In the genomic region with DNA sequence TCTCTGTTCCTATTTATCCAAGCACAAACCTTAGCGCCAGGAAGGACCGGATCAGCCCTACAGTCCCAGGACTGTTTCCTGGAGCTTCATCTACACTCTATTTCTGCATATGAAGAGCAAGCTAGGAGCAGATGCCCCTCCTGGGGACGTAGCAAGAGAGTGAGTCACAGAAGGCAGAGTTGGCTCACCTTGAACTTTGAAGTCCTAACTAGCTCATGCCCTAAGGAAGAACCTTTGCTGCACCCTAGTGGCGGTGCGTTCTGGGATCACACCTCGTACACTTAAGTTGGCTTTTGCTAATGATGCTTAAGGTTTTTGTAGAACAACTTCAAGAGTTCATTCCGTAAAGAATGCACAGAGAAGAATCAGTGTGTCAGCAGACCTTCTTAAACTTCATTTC, we compare ENCODE assay signal across 9 mouse cellular contexts. TPM values are rescaled to one million over a fixed set of nuclear protein-coding genes. Genes with fewer than 3 reads are reported as not detected.
DNase-seq lines count a peak whose midpoint lies in the region; ATAC-seq lines count a peak whose summit lies in the region.
"Had no signal": no experiment of that assay in that cellular context is flagged by ENCODE, and none has a peak within 500 bp of the region (broad histone marks: within the 10 kb centered on the region; RNA-seq: fewer than 3 reads in every experiment).

No protein-coding gene starts in this region.

- H3K4me1 ChIP-seq in heart, embryonic 12.5 days (replicated peaks), result no peaks in the 10 kb centered on the region

- H3K9me3 ChIP-seq in heart, embryonic 12.5 days (replicated peaks), result no peaks in the 10 kb centered on the region
- H3K9me3 ChIP-seq: limb, embryonic 15.5 days had no signal

- DNase-seq in heart, adult 11 months, result peak; percentile 86
- DNase-seq in 3134 (ENCODE audit: extremely low read depth, insufficient read length, low spot score) (peak; percentile 31), MEL-GATA-1-ER (ENCODE audit: extremely low read depth, low read depth) (peak; percentile 25)
- peak; percentile 36 for DNase-seq in embryo, embryonic 11.5 days (ENCODE audit: low read depth, low spot score)
- peak; percentile 43 for DNase-seq in large intestine, adult 2 months (ENCODE audit: low read depth, low spot score)
- DNase-seq in right cerebral cortex, adult 2 months (ENCODE audit: low spot score in 2 of 2), result peak; percentile 36 to 43
- DNase-seq in cerebellum, adult 9-10 months, result no peak

- ATAC-seq in heart, embryonic 12.5 days (ENCODE audit: insufficient number of reproducible peaks, low FRiP score), result no peak

- H3K4me3 ChIP-seq in heart, embryonic 12.5 days, result no peak overlapping the region
- H3K4me3 ChIP-seq: limb, embryonic 15.5 days had no signal

- WGBS in heart, embryonic 12.5 days, result 19% methylated on average over 7 of the region's 7 CpGs
- 19% methylated on average over 7 of the region's 7 CpGs for WGBS in large intestine, adult 2 months

- H3K36me3 ChIP-seq in heart, embryonic 12.5 days, result no peaks in the 10 kb centered on the region
- H3K36me3 ChIP-seq: limb, embryonic 15.5 days had no signal

- H3K4me2 ChIP-seq in heart, embryonic 12.5 days, result no peak overlapping the region
- H3K4me2 ChIP-seq: limb, embryonic 15.5 days had no signal

- H3K27me3 ChIP-seq in heart, embryonic 12.5 days (replicated peaks), result no peaks in the 10 kb centered on the region
- H3K27me3 ChIP-seq: limb, embryonic 15.5 days had no signal

- no peak overlapping the region for H3K9ac ChIP-seq in heart, embryonic 12.5 days
- H3K9ac ChIP-seq: limb, embryonic 15.5 days had no signal

- H3K27ac ChIP-seq in heart, embryonic 12.5 days (ENCODE audit: poor library complexity, severe bottlenecking), result no peak overlapping the region
- H3K27ac ChIP-seq: limb, embryonic 15.5 days had no signal

RNA-seq across cellular contexts. Expression of gene Atic, which starts 25.3 kb away (rescaled TPM):
- polyA plus RNA-seq in heart, embryonic 12.5 days (2016; fragmentation: Nextera tagmentation; extraction: Ambion mirVana), result 40.1 and 44.2 TPM in 2 replicates
- 34.4 and 38.2 TPM in 2 replicates for polyA plus RNA-seq in large intestine, adult 2 months (2012; rRNA removed)
